Mouse (Mus musculus) stomach, embryonic 16.5 days (tissue): ENCODE measurements around the gene Gnptg. TPM values are rescaled to one million over a fixed set of nuclear protein-coding genes. Genes with fewer than 3 reads are reported as not detected.
A peak's percentile ranks its signal among the peaks of the same experiment; 100 is the strongest.

Experiments used
- ATAC-seq: fragments of 200-750 bp; cut with Nextera tagmentation; 2 replicates; pipeline ENCODE4 v1.8.0; 2017; ENCODE audit warnings: moderate number of reproducible peaks, moderate TSS enrichment; ENCODE audit not compliant: insufficient read depth, low FRiP score
- H3K27ac ChIP-seq: fragments of 300-500 bp; sonication (generic); 2 replicates; pipeline ENCODE4 v1.5.1; 2014; ENCODE audit warnings: low read length
- H3K27me3 ChIP-seq: fragments of 300-500 bp; sonication (generic); 2 replicates; pipeline ENCODE4 v1.6.1; 2014; ENCODE audit warnings: low read length, control low read depth, mixed read lengths; ENCODE audit not compliant: control insufficient read depth, insufficient read depth
- H3K36me3 ChIP-seq: fragments of 300-500 bp; sonication (generic); 2 replicates; pipeline ENCODE4 v1.6.1; 2014; ENCODE audit warnings: low read length; ENCODE audit not compliant: control insufficient read depth, insufficient read depth
- H3K4me1 ChIP-seq: fragments of 300-500 bp; sonication (generic); 2 replicates; pipeline ENCODE4 v1.6.1; 2014; ENCODE audit warnings: low read length, control low read depth, mixed read lengths; ENCODE audit not compliant: control insufficient read depth, insufficient read depth
- H3K4me2 ChIP-seq: fragments of 300-500 bp; sonication (generic); 2 replicates; pipeline ENCODE4 v1.6.1; 2014; ENCODE audit warnings: low read depth, low read length, mixed read lengths
- H3K4me3 ChIP-seq: fragments of 300-500 bp; sonication (generic); replicated peaks from 2 replicates; pipeline ENCODE4 v1.5.1; 2014; ENCODE audit warnings: mild to moderate bottlenecking, low read length
- H3K9ac ChIP-seq: fragments of 300-500 bp; sonication (generic); 2 replicates; pipeline ENCODE4 v1.6.1; 2014; ENCODE audit warnings: low read length
- H3K9me3 ChIP-seq: fragments of 300-500 bp; sonication (generic); replicated peaks from 2 replicates; pipeline ENCODE4 v1.6.1; 2016; ENCODE audit warnings: low read length, control low read depth; ENCODE audit not compliant: control insufficient read depth
- WGBS: fragments of 180-500 bp; shearing (Covaris S2); extraction: QIAGEN DNeasy Blood & Tissue Kit; methylation state at CpG from one replicate; pipeline ENCODE4 v1.1.7; 2014; 5-methylcytosine and 5-hydroxymethylcytosine counted together
- microRNA-seq: library from miRNA; unstranded; fragments of <30 nt; microRNA quantifications from one replicate; pipeline ENCODE4, GENCODE M21; 2016
- polyA plus RNA-seq: library from polyadenylated mRNA; unstranded; fragments of >200 nt; fragmentation: Nextera tagmentation; extraction: Ambion mirVana; gene quantifications from 2 replicates; pipeline ENCODE4 v1.2.1, GENCODE M21; 2015

The Gnptg gene
- polyA plus RNA-seq, 1 experiment from 2014 or later, result 39.9 TPM

DNA sequence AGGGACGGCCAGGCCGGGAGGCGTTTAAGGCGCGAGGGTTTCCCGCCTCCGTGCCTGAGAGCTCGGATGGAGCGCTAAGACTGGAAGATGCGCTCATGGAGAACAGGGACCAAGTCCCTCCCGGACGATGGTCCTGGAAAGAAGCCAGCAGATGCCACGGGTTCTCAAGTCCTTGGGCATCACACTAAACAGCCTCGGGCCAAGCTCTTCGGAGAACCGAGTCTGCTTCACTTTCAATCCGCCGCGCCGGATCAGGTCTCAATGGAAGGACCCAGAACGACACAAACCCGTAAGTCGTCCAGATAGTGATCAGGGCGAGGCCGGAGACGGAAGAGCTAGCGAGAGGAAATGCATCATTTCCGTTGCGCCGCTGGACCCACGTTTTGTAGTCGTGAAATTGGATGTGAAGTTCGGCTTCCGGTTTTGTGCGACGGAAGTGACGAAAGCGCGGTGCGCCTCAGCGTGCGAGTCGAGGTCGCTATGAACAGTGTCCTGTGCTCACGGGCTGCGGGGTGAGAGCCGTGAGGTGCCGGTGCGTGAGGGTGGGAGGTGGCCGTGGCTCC, 55.7 kb downstream of the Gnptg start, which contains the start of gene BC003965:
Gene BC003965 (plus strand): TSS at position 426 of the 563 bp plus-strand sequence.
- Histone ChIP-seq H3K4me1 (peaks cover 18% of the 10 kb centered on the region), H3K27me3 (no peaks in the 10 kb centered on the region), H3K27ac (peak within 1 kb of the TSS; percentile 88), H3K9ac (peak within 1 kb of the TSS; percentile 79), H3K36me3 (no peaks in the 10 kb centered on the region), H3K4me3 (peak within 1 kb of the TSS; percentile 86), H3K9me3 (no peaks in the 10 kb centered on the region), H3K4me2 (peak within 1 kb of the TSS; percentile 96)
- ATAC-seq, result peak; percentile 88
- under 1% methylated on average over 50 of the region's 50 CpGs for WGBS

Small RNAs within 50 kb of the gene (microRNA-seq; reads per million reads assigned to microRNA genes)
- gene Mir3547, result 2.5 reads per million, percentile 13 among the genes with 10 or more reads in this experiment

Other genes starting within 250 kb of the Gnptg start
- gene Cramp1l, start 224.3 kb downstream of the Gnptg start, polyA plus RNA-seq, result 3.4 and 4.2 TPM in 2 replicates
- gene Ift140, start 224.0 kb downstream of the Gnptg start, polyA plus RNA-seq, result 21.7 TPM in 2 replicates
- 24.1 and 25.2 TPM in 2 replicates for gene Tmem204, start 156.5 kb downstream of the Gnptg start, polyA plus RNA-seq
- 38.9 and 39.9 TPM in 2 replicates for gene Telo2, start 124.2 kb downstream of the Gnptg start, polyA plus RNA-seq
- gene Ptx4, start 119.4 kb downstream of the Gnptg start, polyA plus RNA-seq, result 0.50 and 0.56 TPM in 2 replicates
- 21.4 and 24.7 TPM in 2 replicates for gene Clcn7, start 106.7 kb downstream of the Gnptg start, polyA plus RNA-seq
- 0.79 TPM in 2 replicates for gene Ccdc154, start 77.7 kb downstream of the Gnptg start, polyA plus RNA-seq
- 6.6 and 7.0 TPM in 2 replicates for gene Gm38655, start 64.7 kb downstream of the Gnptg start, polyA plus RNA-seq
- 30.4 and 33.5 TPM in 2 replicates for gene BC003965, start 55.6 kb downstream of the Gnptg start, polyA plus RNA-seq
- gene Unkl, start 51.7 kb downstream of the Gnptg start, polyA plus RNA-seq, result 6.9 and 9.0 TPM in 2 replicates
- gene Tsr3, start within 50 bp of the Gnptg start, polyA plus RNA-seq, result 35.8 and 37.1 TPM in 2 replicates
- gene Baiap3, start 16.2 kb upstream of the Gnptg start, polyA plus RNA-seq, result 4.3 and 5.2 TPM in 2 replicates
- 441 and 478 TPM in 2 replicates for gene Ube2i, start 34.5 kb upstream of the Gnptg start, polyA plus RNA-seq
- 1.3 and 1.4 TPM in 2 replicates for gene Prss34, start 58.3 kb upstream of the Gnptg start, polyA plus RNA-seq
- not detected in 2 replicates for gene Prss28, start 68.5 kb upstream of the Gnptg start, polyA plus RNA-seq
- not detected in 2 replicates for gene Prss29, start 78.5 kb upstream of the Gnptg start, polyA plus RNA-seq
- 0.50 and 0.53 TPM in 2 replicates for gene Tpsab1, start 105.4 kb upstream of the Gnptg start, polyA plus RNA-seq
- 13.4 and 19.2 TPM in 2 replicates for gene Tpsb2, start 126.2 kb upstream of the Gnptg start, polyA plus RNA-seq
- gene Tpsg1, start 129.1 kb upstream of the Gnptg start, polyA plus RNA-seq, result 2.3 and 3.5 TPM in 2 replicates
- 2.6 and 2.9 TPM in 2 replicates for gene Cacna1h, start 193.7 kb upstream of the Gnptg start, polyA plus RNA-seq
- not detected in 2 replicates for gene Tekt4, start 214.5 kb upstream of the Gnptg start, polyA plus RNA-seq